In the genomic region with DNA sequence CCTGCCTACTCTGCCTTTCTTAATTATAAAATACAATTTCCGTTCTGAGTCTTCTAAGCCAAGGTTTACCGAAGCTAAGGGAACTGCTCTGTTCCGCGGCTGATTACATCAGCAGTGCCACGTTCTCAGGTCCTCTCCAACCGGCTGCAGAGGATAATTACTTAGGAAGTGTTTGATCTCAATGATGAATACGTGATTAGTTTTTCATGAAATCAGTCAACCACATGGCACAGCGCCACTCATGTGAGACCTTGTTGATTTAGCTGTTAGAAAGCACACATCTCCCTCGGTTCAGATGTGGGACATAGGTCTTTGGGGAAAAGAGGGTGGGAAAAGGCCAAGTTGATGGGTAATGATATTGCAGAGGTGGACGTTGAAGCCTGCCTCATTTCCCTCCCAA, we compare ENCODE assay signal across 18 mouse cellular contexts.
A peak's percentile ranks its signal among the peaks of the same experiment; 100 is the strongest.
DNase-seq lines count a peak whose midpoint lies in the region; ATAC-seq lines count a peak whose summit lies in the region.
"Had no signal": no experiment of that assay in that cellular context is flagged by ENCODE, and none has a peak within 500 bp of the region (broad histone marks: within the 10 kb centered on the region; RNA-seq: fewer than 3 reads in every experiment).

No protein-coding gene starts in this region.

- no peaks in the 10 kb centered on the region for H3K4me1 ChIP-seq in hindbrain, embryonic 11.5 days (replicated peaks; ENCODE audit: control insufficient read depth, insufficient read depth, low read length)
- no peaks in the 10 kb centered on the region for H3K4me1 ChIP-seq in hindbrain, embryonic 10.5 days (replicated peaks)
- H3K4me1 ChIP-seq in midbrain, embryonic 12.5 days = no peaks in the 10 kb centered on the region
- H3K4me1 ChIP-seq: embryonic facial prominence, embryonic 15.5 days; limb, embryonic 15.5 days; neural tube, embryonic 15.5 days had no signal

- H3K9ac ChIP-seq in hindbrain, embryonic 11.5 days (ENCODE audit: low read depth, low read length) = no peak overlapping the region
- no peak overlapping the region for H3K9ac ChIP-seq in midbrain, embryonic 12.5 days (replicated peaks)
- H3K9ac ChIP-seq: embryonic facial prominence, embryonic 15.5 days; limb, embryonic 15.5 days; liver, postnatal 0 days; neural tube, embryonic 15.5 days had no signal

- H3K9me3 ChIP-seq in hindbrain, embryonic 11.5 days (ENCODE audit: control insufficient read depth, low read length) = no peaks in the 10 kb centered on the region
- no peaks in the 10 kb centered on the region for H3K9me3 ChIP-seq in hindbrain, embryonic 10.5 days
- H3K9me3 ChIP-seq in midbrain, embryonic 12.5 days = no peaks in the 10 kb centered on the region
- H3K9me3 ChIP-seq: embryonic facial prominence, embryonic 15.5 days; limb, embryonic 15.5 days; neural tube, embryonic 15.5 days had no signal

- no peak for DNase-seq in hindbrain, embryonic 11.5 days (ENCODE audit: low spot score)
- no peak for DNase-seq in hindbrain, embryonic 10.5 days (ENCODE audit: low spot score)
- peak; percentile 12 to 15 for DNase-seq in right cerebral cortex, postnatal 10 days (ENCODE audit: low spot score in 2 of 2)
- no peak for DNase-seq in right cerebral cortex, adult 2 months (ENCODE audit: low spot score in 2 of 2)
- DNase-seq in thymus, postnatal 4 days = no peak
- no peak for DNase-seq in gastrocnemius, adult 8-10 months (ENCODE audit: low spot score in 2 of 2)
- DNase-seq: cerebellum, adult 11 months; gastrocnemius, postnatal 14 days; liver, postnatal 0 days; right cerebral cortex, adult 18-20 months; thymus, postnatal 36 days had no signal

- WGBS in hindbrain, embryonic 11.5 days = 65% methylated on average over 10 of the region's 10 CpGs
- 73% methylated on average over 10 of the region's 10 CpGs for WGBS in hindbrain, embryonic 10.5 days
- WGBS in midbrain, embryonic 12.5 days = 48% methylated on average over 10 of the region's 10 CpGs

- peak; percentile 47; the same call in 1 of the 2 replicates for ATAC-seq in hindbrain, embryonic 11.5 days (ENCODE audit: low FRiP score)
- ATAC-seq in midbrain, embryonic 12.5 days (ENCODE audit: low FRiP score, low read depth) = 0 out of 2 replicates have a peak, but pooled peaks have one; percentile 38
- ATAC-seq: intestine, embryonic 16.5 days; liver, postnatal 0 days had no signal

- H3K27me3 ChIP-seq in hindbrain, embryonic 11.5 days (ENCODE audit: control insufficient read depth, insufficient read depth, low read length) = no peaks in the 10 kb centered on the region
- H3K27me3 ChIP-seq in hindbrain, embryonic 10.5 days (ENCODE audit: insufficient read depth, poor library complexity, severe bottlenecking) = no peaks in the 10 kb centered on the region
- no peaks in the 10 kb centered on the region for H3K27me3 ChIP-seq in midbrain, embryonic 12.5 days
- H3K27me3 ChIP-seq: embryonic facial prominence, embryonic 15.5 days; limb, embryonic 15.5 days had no signal

- H3K36me3 ChIP-seq in hindbrain, embryonic 11.5 days (ENCODE audit: control insufficient read depth, insufficient read depth, low read length) = no peaks in the 10 kb centered on the region
- no peaks in the 10 kb centered on the region for H3K36me3 ChIP-seq in hindbrain, embryonic 10.5 days
- no peaks in the 10 kb centered on the region for H3K36me3 ChIP-seq in midbrain, embryonic 12.5 days
- H3K36me3 ChIP-seq: embryonic facial prominence, embryonic 15.5 days; limb, embryonic 15.5 days; neural tube, embryonic 15.5 days had no signal

- H3K27ac ChIP-seq in hindbrain, embryonic 11.5 days (ENCODE audit: low read depth, low read length) = no peak overlapping the region
- no peak overlapping the region for H3K27ac ChIP-seq in hindbrain, embryonic 10.5 days
- H3K27ac ChIP-seq in midbrain, embryonic 12.5 days (replicated peaks) = no peak overlapping the region
- H3K27ac ChIP-seq: embryonic facial prominence, embryonic 15.5 days; limb, embryonic 15.5 days; macrophage; neural tube, embryonic 15.5 days had no signal

- H3K4me2 ChIP-seq in hindbrain, embryonic 11.5 days (replicated peaks; ENCODE audit: low read depth, low read length) = no peak overlapping the region
- H3K4me2 ChIP-seq in midbrain, embryonic 12.5 days (replicated peaks) = no peak overlapping the region
- H3K4me2 ChIP-seq: embryonic facial prominence, embryonic 15.5 days; heart, embryonic 11.5 days; limb, embryonic 15.5 days; neural tube, embryonic 15.5 days had no signal

- H3K4me3 ChIP-seq in hindbrain, embryonic 11.5 days (ENCODE audit: low read depth, low read length) = no peak overlapping the region
- no peak overlapping the region for H3K4me3 ChIP-seq in hindbrain, embryonic 10.5 days
- H3K4me3 ChIP-seq in midbrain, embryonic 12.5 days = no peak overlapping the region
- H3K4me3 ChIP-seq: embryonic facial prominence, embryonic 15.5 days; limb, embryonic 15.5 days; neural tube, embryonic 15.5 days had no signal

Comparison
In these comparisons a context has a peak if more than half of its experiments do, and no peak if none do; other contexts are left out.
1. DNase-seq: peak in right cerebral cortex, postnatal 10 days (2 of 2); none in hindbrain, embryonic 11.5 days (single experiment), hindbrain, embryonic 10.5 days (single experiment), right cerebral cortex, adult 2 months (0 of 2), thymus, postnatal 4 days (single experiment) and gastrocnemius, adult 8-10 months (0 of 2).